Mouse (Mus musculus) cerebellum, adult 9-10 months (tissue): ENCODE results near the gene Tubb2b.

Source experiments
- DNase-seq: peaks from one replicate; pipeline ENCODE4 v3.0.0; 2022

Gene Tubb2b

DNA sequence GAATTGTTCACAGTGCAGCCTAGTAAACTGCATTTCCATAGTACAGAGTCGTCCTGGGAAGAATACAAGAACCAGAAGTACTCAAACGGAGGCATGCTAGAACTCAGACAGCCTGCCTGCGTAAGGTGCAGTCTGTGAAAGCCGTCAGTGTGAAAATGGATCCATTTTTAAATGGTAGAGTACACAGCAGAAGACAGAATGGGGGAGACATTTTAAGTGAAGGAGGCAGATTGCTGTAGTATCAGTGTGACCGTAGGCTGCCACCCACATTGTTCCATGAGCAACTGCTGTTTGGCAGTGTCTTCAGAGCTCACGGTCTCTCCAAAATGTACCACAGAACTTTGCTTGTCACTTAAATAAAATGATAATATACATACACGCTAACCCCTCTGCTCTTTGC is 4.0 kb upstream of the Tubb2b start:
- no peak for DNase-seq

DNA sequence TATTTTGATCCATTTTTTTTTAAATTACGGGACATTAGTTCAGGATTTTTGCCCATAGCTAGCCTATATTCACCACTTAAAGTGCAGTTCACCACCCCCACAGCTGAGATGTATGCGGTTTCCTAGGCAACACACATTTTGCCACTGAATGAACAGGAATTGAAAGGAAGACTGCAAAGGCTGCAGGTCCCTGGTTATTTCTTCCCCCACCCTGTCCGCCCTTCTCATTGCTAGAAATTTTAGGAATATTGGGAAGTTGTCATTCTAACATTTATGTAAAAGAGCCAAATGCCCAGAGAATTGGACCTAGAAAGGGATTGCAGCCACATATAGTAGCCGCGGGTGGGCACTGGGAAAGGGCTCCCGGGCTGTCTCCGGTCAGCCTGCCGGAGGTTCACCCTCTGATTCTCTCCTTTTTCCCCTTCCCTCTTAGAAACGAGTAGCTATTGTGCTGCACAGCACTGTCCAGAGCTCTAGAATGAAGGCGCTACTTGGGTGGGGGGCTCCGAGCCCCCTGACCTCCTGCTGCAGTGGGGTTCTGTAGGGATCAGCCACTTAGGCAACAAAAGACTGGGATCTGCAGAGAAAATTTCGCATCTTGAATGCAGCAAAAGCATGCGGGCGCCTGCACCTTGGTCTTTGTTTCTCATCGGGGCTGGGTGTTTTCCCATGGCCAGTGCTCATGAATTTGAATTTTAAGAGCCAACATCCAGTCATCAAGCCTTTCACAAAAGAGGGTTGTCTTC is 3.2 kb upstream of the Tubb2b start:
- no peak for DNase-seq

DNA sequence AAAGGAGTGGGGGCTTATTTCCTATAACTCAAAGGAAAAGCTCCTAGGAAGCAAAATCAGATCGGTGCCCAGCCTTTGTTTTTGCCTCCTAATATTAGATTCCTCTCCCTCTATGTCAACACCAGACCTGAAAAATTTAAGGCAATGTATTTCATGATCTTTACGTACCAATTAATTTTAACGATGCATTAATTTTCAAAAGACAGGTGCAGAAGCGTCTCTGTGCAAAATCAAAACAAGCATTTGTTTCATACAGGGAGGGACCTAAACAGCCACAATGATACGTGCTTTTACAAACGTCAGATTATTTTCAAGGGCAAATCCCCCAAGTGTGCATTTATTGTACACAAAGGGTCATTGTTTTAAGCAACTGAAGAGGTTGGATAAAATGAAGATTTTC is 2.6 kb upstream of the Tubb2b start:
- DNase-seq = no peak

DNA sequence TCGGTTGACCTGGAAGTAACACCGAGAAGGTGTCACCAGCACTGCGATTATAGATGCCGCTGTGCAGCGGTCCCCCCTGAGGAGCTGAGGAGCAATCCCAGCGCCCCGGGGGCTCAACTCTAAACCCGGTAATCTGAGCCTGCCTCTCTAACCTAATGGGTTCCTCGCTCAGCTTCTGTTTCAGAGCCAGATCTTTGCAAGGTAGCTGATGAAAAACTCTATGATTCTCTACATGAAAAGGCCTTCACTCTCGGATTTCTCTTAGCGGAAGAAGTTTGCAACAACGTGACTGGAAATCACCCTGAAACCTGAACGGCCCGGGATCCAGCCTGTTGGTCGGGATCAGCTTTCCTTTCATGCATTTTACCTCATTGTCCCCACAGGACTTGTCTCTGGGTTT is 2.0 kb upstream of the Tubb2b start:
- no peak for DNase-seq

DNA sequence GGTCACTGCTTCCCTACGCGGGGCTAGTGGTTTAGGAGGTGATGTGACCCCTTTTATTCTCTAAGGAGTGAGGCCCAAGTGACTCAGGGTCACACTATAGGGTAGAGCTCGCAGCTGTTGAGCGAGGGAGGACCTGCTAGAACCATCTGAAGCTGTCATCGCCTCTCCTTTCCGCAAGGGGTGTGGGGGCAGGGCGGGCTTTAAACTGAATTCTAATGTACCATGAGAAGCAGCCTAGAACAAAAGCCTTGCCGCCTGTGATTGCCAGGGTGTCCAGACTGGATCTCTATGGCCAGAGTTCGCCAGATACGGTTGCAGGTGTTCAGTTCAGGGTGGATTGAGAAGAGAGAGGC is 1.4 kb upstream of the Tubb2b start:
- no peak for DNase-seq

DNA sequence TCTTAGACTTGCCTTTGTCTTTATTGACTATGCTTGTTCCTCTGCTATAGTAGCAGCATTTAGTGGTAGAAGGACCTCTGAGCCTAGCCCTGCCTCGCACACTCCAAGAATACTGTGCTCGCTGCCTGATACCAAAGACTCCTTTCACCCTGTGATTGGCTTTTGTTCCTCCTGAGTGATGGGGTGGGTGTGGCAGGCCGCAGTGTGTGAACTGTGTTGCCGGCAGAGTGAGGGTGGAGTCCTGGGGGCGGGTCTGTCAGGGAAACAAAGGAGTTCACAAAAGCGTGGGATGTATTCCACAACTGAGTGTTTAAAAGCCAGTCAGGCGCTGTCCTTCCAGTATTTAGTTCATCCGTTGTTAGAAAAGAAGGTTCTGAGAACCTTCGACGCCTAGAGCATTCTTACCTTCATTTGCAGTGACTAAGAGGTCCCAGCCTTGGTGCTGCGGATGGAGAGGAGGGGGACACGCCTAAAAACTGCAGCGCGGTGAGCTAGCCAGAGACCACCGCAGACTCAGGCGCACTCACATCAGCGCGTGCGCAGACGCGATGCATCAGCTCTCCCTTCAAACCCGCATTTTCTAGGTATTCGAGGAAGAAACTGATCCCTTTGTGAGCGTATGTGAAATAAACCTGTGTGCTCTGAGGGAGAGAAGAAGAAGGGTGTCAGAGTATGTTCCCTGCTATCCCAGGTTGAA is 893 bp upstream of the Tubb2b start:
- no peak for DNase-seq

DNA sequence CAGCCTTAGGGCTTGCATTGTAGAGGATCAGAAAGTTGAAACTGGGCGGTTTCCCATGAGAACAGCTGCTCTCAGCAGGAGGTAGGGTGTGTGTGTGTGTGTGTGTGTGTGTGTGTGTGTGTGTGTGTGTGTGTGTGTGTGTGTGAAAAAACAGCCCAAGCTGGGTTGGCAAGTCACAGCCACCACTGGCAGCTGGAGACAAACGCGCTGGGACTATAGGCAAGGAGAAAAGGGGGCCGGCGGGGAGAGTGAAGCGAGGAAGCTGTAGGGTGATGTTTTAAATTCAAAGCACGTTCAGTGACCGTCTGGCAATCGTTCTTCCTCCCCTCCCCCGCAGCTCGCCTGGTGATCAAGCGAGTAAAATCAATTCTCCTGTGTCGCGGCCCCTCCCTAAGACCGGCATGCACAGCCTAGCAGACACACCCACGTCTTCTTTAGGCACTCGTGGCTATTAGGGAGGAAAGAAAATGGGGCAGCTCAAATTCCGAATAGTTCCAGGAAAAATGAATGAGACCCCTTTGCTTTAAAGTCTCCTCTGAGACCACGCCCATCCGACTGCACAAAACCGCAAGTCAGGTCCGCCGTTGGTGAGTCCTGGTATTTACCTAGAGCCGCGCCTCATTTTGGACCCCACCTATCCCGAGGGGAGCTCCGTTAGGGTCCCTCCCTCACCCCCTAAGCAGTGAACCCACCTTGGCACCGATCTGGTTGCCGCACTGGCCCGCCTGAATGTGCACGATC is 611 bp downstream of the Tubb2b start:
- DNase-seq = no peak

DNA sequence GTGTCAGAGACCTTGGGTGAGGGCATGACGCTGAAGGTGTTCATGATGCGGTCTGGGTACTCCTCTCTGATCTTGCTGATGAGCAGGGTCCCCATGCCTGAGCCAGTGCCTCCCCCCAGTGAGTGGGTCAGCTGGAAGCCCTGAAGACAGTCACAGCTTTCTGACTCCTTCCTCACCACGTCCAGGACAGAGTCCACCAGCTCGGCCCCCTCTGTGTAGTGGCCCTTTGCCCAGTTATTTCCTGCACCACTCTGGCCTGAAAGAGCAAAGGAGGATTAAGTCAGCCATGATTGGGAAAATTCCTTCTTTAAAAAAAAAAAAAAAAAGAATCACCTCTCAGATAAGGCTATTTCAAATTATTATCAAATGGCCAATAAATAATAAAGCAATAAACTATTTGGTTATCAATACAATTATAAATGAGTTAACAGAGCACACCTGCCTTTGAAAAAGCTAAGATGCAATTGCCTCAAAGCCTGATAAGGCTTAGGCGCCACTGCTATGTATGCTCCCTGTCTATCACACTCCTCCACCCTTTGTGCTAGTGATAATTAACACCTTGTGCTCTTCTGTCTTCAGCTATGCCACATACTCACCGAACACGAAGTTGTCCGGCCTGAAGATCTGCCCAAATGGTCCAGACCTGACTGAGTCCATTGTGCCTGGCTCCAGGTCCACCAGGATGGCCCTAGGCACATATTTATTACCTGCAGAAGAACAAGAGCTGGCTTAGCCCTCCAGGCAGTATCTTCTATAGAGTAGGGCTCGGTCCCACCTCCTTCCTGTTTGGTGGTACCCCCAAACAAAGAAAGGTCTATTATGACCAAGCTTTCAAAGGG is 1.8 kb downstream of the Tubb2b start:
- no peak for DNase-seq

DNA sequence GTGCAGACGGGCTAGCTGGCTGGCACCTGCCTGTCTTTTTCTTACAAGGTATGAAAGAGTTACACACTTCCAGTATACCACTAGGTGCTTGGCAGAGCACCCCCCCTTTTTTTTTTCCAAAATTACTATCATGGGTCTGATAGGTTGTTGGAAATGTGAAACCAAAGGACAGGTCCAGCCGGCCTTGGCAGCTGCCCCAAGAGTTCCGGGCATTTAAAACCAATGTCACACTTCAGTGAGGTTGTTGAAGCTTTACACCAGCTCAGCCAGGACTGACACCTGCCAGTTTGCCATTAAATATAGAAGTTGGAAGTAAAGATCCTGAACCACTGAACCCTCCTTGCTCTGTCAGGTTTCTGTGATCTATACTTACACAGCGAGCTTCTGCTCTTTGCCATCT is 4.6 kb downstream of the Tubb2b start:
- DNase-seq = no peak

DNA sequence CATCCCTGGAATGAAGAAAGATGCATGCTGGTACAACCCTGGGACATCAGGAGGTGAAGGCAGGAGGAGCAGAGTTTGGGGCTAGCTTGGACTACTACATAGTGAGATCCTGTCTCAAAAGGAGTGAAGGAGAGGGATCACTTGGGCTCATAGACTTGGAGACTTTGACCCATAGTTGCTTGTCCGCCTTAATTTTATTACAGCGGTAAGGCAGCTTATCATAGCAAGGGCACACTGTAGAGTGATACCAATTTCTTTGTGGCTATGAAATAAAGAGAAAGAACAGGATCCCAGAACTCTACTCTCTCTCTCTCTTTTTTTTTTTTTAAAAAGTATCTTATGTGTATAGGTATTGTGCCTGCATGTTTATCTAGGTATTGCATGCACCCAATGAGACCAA is 9.7 kb downstream of the Tubb2b start:
- no peak for DNase-seq

DNA sequence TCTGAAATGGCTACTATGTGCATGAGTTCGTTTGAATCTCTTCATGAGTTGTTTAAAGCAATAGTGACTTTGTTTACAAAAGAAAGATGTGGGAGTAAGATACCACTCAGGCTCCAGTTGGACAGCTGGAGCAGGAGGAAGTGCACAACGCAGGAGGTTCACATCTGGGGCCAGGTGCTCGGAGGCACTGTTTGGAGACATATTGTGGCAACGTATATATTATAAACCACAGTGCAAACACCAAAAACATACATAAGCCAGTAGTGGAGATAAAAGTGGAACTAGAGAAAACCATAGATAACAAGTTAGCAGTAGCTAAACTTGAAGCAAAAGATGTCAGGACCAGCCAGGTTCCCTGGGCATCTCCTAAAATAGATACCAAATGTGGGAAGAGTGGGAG is 10.9 kb downstream of the Tubb2b start:
- no peak for DNase-seq

DNA sequence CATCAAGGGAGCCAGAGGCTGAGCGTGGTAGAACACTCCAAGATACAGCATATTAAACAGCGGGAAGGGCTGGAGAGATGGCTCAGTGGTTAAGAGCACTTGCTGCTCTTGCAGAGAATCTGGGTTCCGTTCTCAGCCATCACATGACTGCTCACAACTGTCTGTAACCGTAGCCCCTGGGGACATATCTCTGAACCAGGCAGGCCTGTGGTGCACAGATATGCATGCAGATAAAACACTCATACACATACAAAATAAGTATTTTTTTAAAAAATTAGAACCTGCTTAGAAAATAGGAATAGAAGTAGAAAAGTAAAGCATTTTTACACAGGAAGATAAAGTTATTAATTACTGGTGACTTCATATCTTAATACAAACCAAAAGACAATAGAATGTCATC is 11.4 kb downstream of the Tubb2b start:
- DNase-seq = no peak

DNA sequence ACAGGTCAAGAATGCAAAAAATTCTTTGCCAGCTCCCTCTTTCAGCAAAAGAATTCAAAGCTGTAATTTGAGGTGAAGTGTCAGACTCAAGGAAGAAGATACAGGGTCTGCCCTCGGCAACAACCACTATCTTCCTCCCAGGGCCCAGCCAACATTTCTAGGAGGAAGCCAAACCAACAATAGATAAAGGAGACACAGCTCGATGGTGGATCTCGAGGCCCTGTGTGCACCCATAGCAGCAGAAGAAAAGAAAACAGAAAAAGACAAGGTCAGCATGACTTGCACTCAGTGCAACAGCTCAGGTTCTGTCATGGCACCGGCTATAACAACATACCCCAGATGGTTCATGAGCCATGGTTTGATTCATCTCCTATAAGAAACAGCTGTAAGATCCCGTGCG is 13.8 kb downstream of the Tubb2b start:
- no peak for DNase-seq

DNA sequence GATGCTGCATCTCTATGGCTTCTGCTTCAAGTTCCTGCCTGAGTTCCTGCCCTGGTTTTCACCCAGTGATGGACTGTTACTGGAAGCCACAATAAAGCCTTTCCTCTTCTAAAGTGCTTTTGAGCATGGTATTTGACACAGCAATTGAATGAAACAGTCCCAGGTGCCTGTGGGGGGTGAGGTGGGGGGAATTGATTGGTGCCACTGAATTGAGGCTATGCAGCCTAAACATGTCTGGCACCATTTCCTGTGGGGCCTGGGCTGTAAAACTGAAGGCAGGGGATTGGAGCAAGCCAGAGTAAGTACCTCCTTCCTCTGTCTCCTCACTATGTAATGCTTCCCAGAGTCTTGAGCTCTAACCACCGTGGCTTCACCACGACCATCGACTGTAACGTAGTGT is 15.6 kb downstream of the Tubb2b start:
- no peak for DNase-seq

DNA sequence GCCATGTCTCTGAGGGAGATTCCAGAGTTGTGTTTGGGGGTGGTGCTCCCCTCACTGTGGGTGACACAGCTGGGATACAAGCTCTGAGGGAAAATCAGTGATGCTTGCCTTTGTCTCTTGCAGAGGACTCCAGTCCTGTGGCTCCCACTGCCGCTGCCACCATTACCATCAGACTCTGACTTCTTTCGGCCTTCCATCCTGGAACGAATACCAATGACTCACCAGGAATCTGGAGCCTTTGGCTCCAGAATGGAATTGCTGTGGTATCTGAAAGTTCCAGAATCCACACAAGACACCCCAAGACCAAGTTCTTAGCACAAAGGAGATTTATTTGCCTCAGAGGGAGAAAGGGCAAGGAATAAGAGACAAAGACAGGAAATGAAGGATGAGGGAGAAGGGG is 17.2 kb downstream of the Tubb2b start:
- DNase-seq = no peak

DNA sequence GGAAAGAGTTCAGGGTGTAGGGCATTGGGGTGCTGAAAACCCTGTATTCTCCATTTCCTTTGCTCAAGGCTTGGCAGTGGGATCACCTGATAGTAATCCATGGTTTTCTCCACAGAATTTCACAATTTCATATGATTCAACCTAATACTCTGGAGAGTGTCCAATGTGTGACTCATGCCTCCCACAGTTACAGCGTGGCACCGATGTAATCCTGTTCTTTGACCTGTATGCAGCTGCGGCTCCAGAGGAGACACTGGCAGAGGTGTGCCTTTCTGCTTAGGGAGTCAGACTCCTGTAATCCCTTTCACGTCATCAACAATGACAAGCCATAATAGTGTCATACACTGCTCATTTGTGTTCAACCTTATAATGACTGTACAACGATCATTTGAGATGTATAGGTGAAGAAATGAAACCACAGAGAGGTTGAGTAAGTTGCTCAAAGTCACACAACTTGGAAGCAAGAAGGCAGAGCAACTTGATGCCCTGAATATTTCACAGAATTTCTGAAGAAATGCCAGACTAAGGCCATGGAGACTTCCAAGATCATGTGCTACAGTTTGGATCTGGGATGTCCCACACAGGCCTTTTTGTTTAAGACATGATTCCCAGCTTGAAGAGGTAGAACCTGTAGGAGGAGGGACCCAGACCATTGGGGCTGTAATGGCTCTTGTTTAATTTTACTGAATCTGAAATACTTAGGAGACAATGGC is 17.7 kb downstream of the Tubb2b start:
- DNase-seq = no peak

DNA sequence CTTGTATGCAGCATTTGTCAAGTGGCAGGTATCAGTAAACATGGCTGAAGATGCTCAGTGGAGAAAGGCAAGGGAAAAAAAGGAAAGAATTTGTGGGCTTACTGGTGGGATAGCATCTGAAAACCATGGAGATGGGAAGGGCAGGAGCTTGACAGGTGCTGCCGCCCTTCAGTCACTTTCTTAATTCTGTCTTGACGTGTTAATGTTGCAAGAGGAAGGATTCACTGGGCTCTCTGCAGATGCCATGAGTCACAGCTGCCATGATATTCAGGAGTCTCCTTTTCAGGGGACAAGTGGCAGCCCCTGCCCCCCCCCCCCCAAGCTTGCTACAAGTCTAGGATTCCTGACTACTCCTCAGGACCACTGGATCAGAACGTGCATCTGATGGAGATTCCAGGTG is 18.4 kb downstream of the Tubb2b start:
- no peak for DNase-seq

DNA sequence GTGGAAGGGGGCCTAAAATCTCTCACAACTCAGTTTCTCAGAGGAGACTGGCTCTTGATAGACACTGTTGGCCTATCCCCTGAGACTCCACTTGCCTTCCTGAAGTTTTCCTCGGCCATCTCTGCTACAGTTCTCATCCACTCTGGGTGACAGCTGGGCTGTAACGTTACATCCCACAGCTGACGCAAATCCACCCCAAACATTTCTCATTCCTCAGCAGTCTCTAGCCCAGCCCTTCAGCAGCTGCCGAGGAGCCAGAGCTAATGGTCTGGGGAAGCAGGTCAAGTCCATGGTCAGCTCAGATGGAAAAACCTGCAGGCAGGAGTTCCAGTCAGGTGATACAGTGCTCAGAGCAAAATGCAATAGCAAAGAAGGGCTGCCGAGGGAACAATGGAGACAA is 19.2 kb downstream of the Tubb2b start:
- no peak for DNase-seq

DNA sequence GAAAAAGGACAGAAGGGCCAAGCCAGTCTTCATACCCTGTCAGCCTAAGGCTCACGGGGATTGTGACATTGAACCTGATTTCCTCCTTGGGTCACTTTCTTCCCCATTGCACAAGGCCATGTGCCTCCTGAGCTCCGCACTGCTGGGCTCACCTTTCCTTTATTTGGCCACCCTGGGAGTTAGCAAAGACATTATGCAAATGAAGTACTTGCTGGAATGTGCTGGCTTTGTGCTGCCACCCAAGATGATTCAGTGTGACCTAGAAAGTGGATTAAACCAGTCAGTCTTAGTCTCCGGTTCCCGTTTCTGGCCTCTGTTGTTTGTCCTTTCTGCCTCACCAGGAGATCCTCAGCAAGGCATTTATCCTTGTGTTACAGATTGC is 20.6 kb downstream of the Tubb2b start:
- DNase-seq = no peak

DNA sequence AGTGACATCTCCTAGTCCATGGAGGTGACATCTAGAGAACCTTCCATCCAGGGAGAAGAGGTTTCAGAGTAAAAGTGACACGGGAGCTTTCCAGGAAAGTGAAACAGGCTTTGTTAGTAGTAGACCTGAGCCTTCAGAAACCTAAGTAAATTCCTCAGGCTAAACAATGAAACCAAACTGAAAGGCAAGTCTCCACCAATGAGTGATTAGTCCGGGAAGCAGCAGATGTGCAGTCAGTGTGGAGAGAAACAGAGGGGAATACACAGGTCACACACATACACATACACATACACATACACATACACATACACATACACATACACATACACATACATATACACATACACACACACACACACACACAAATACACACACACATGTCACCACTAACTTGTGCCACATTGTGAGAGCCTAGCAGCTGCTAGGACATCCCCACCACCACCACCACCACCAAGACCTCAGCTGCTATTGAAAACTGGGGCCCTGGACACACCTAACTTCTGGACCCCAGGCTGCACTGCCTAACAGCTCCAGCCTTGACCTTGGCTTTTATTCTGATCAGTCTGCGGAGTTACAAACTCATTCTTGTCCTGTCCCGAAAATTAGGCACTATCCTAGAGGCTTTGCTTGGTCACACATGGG is 21.1 kb downstream of the Tubb2b start:
- DNase-seq = no peak

DNA sequence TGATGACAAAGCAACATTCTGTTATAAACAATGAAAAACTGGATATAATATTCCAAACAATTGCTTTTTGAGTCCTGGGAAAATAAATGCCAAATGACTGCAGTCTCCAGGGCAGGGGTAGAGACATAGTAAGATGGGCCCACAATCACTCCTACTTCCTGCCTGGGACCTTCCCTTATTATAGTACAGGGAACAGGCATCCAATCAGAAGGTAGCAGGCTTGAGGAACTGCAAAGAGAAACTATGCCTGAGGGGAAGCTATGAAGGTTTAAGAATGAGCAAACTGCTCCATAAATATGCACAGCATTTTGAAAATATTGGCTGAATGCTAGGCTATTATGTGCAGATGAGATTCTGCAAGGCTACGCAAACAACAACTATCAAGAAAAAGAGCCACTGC is 23.3 kb downstream of the Tubb2b start:
- DNase-seq = no peak

DNA sequence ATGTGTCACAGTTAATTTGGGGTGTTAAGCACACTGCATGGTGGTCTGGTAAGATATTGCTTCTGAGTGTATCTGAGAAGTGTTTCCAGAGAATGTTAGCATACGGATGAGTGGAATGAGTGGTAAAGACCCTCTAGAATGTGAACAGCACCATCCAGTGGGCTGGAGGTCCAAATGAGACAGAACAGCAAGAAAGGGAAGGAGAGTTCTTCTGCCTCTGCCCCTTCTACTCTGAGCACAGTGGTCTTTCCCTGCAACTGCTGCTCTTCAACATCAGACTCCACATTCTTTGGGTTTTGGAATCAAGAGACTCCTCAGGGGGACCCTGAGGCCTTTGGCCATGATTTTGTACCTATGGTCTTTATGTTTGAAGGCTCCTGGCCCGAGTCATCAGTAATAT is 24.0 kb downstream of the Tubb2b start:
- DNase-seq = no peak
